Mouse (Mus musculus) kidney, postnatal 10 days (tissue): ENCODE data around the gene Adprh.

Experiments
- DNase-seq: peaks from one replicate; pipeline ENCODE4 v3.0.0; 2021; ENCODE audit warnings: mixed read lengths

Adprh gene

GRCm38 (mm10) chr16:38439190-38439589 lies 13.3 kb downstream of the Adprh start:
- DNase-seq = no peak

GRCm38 (mm10) chr16:38434295-38434795 lies 18.2 kb downstream of the Adprh start:
- DNase-seq = no peak

GRCm38 (mm10) chr16:38433514-38433913 lies 19.0 kb downstream of the Adprh start:
- no peak for DNase-seq

- peak; percentile 39 for DNase-seq
Measured at GRCm38 (mm10) chr16:38432498-38433425, 19.7 kb downstream of the Adprh start, which contains the start of gene Pla1a. Gene Pla1a, minus strand, starts transcription at chr16:38433145.

GRCm38 (mm10) chr16:38431446-38432185 lies 20.9 kb downstream of the Adprh start:
- DNase-seq = no peak

- no peak for DNase-seq
Measured at GRCm38 (mm10) chr16:38425799-38426198, 26.7 kb downstream of the Adprh start.

- DNase-seq = no peak
Measured at GRCm38 (mm10) chr16:38425374-38425773, 27.1 kb downstream of the Adprh start.

GRCm38 (mm10) chr16:38414953-38415352 lies 37.5 kb downstream of the Adprh start:
- DNase-seq = no peak

- DNase-seq = no peak
Measured at GRCm38 (mm10) chr16:38408416-38408815, 44.1 kb downstream of the Adprh start.

- DNase-seq = no peak
Measured at GRCm38 (mm10) chr16:38407584-38407983, 44.9 kb downstream of the Adprh start.

GRCm38 (mm10) chr16:38406708-38407107 lies 45.8 kb downstream of the Adprh start:
- DNase-seq = no peak

GRCm38 (mm10) chr16:38406293-38406692 lies 46.2 kb downstream of the Adprh start:
- no peak for DNase-seq

- no peak for DNase-seq
Measured at GRCm38 (mm10) chr16:38403639-38404038, 48.9 kb downstream of the Adprh start.

GRCm38 (mm10) chr16:38401468-38401867 lies 51.0 kb downstream of the Adprh start:
- DNase-seq = no peak

GRCm38 (mm10) chr16:38400311-38400960 lies 52.1 kb downstream of the Adprh start:
- no peak for DNase-seq

- DNase-seq = peak; percentile 70
Measured at GRCm38 (mm10) chr16:38399531-38400231, 52.8 kb downstream of the Adprh start.

- no peak for DNase-seq
Measured at GRCm38 (mm10) chr16:38399076-38399475, 53.4 kb downstream of the Adprh start.

GRCm38 (mm10) chr16:38398266-38398665 lies 54.2 kb downstream of the Adprh start:
- DNase-seq = peak; percentile 64

GRCm38 (mm10) chr16:38396155-38396554 lies 56.3 kb downstream of the Adprh start:
- DNase-seq = peak; percentile 85

GRCm38 (mm10) chr16:38395060-38395730 lies 57.3 kb downstream of the Adprh start:
- DNase-seq = no peak

GRCm38 (mm10) chr16:38394191-38394618 lies 58.3 kb downstream of the Adprh start:
- no peak for DNase-seq
